Mouse (Mus musculus) bone marrow, adult 2 months (tissue): Measurements from ENCODE around the gene Muc4.

ENCODE experiments used
- CTCF ChIP-seq: fragments of 200-500 bp; IDR thresholded peaks from 2 replicates; pipeline ENCODE4 v1.5.1; 2011; ENCODE audit warnings: low read length, control low read depth; ENCODE audit not compliant: control insufficient read depth, insufficient read depth
- POLR2A ChIP-seq: fragments of 200-500 bp; IDR thresholded peaks from 2 replicates; pipeline ENCODE4 v1.6.1; 2011; ENCODE audit warnings: low read depth, mild to moderate bottlenecking, control low read depth, low read length, borderline replicate concordance; ENCODE audit not compliant: control insufficient read depth

DNA sequence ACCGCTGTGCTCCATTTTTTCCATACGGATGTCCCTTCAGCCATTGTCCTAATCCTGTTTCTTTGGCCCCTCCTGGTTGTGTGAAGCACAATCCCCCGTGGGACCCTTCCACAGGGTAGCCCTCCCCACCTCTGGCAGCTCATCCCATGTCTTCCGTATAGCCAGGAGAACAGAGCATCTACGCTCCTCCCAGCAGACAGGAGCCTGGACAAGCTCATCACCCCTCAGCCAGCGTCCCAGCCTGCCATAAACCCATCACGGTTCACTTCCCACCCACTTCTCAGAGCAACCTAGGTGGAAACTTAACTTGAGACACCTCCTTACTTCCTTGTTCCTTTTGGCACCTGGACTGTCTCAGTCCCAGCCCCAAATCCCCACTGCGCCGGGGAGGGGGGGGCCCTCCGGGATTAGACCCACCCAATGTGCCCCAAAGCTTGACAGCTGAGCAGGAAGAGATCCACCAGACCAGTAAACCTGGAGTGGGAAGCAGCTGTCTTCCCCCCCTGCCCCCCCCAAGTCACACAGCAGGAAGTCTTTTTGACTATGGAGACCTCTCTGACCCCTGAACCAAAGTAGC, 27.1 kb upstream of the Muc4 start:
- TF ChIP-seq POLR2A (no peak), CTCF (no peak)
